Mouse (Mus musculus) bone marrow macrophage, adult 2 months (primary cell): Measurements from ENCODE around the gene Slc7a15. TPM values are rescaled to one million over a fixed set of nuclear protein-coding genes. Genes with fewer than 3 reads are reported as not detected.
"Not testable (repeated sequence)": the region's sequence is repeated elsewhere in the genome, so short reads cannot be mapped to it uniquely, and the experiment has no call there.

Experiments used
- H3K27ac ChIP-seq: 2 replicates; pipeline ENCODE4 v1.5.1; 2012; ENCODE audit warnings: low read depth, low read length; ENCODE audit not compliant: insufficient read depth
- H3K4me1 ChIP-seq: 2 replicates; pipeline ENCODE4 v1.6.1; 2012; ENCODE audit warnings: low read length; ENCODE audit not compliant: control insufficient read depth, insufficient read depth
- H3K4me3 ChIP-seq: 2 replicates; pipeline ENCODE4 v1.5.1; 2012; ENCODE audit warnings: mild to moderate bottlenecking, low read length, moderate library complexity; ENCODE audit not compliant: insufficient read depth
- CTCF ChIP-seq: IDR thresholded peaks from 2 replicates; pipeline ENCODE4 v1.5.1; 2012; ENCODE audit warnings: low read depth, mild to moderate bottlenecking, low read length, moderate library complexity
- POLR2A ChIP-seq: IDR thresholded peaks from 2 replicates; pipeline ENCODE4 v1.6.1; 2012; ENCODE audit warnings: mild to moderate bottlenecking, low read depth, low read length, borderline replicate concordance
- polyA plus RNA-seq: library from polyadenylated mRNA; stranded (reverse); fragments of >200 nt; gene quantifications from 2 replicates; pipeline ENCODE4 v1.2.4, GENCODE M21; 2012; ENCODE audit not compliant: missing spikeins, insufficient read depth, insufficient read length

The Slc7a15 gene
- polyA plus RNA-seq, 1 experiment: not detected

DNA sequence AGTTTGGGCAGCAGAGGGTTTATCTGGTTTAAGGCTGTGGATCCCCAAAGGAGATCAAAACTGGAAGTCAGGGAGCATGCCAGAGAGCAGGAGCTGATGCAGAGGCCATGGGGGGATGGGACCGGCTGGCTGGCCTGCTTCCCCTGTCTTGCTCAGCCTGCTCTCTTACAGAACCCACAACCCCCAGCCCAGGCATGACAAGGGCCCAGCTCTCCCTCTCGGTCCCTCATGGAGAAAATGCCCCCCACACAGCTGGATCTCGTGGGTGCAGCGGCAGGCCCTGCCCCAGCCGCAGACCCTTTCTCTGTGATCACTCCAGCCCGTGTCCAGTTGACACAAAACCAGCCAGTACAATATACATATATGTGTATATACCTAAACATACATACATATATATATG is 30.7 kb upstream of the Slc7a15 start:
- H3K27ac ChIP-seq: no peak overlapping the region
- no peak overlapping the region for H3K4me3 ChIP-seq
- H3K4me1 ChIP-seq: no peaks in the 10 kb centered on the region
- TF ChIP-seq POLR2A: no peak
- TF ChIP-seq CTCF: no peak

GRCm38 (mm10) chr12:8620678-8621018 is 21.8 kb upstream of the Slc7a15 start:
- Histone ChIP-seq H3K4me1 (no peaks in the 10 kb centered on the region), H3K4me3 (no peak overlapping the region), H3K27ac (no peak overlapping the region)
- TF ChIP-seq POLR2A: no peak
- TF ChIP-seq CTCF: no peak

- no peak overlapping the region for H3K27ac ChIP-seq
- no peak overlapping the region for H3K4me3 ChIP-seq
- no peak for TF ChIP-seq POLR2A
- TF ChIP-seq CTCF: no peak
- no peaks in the 10 kb centered on the region for H3K4me1 ChIP-seq
Measured at GRCm38 (mm10) chr12:8619827-8620677, 21.2 kb upstream of the Slc7a15 start.

DNA sequence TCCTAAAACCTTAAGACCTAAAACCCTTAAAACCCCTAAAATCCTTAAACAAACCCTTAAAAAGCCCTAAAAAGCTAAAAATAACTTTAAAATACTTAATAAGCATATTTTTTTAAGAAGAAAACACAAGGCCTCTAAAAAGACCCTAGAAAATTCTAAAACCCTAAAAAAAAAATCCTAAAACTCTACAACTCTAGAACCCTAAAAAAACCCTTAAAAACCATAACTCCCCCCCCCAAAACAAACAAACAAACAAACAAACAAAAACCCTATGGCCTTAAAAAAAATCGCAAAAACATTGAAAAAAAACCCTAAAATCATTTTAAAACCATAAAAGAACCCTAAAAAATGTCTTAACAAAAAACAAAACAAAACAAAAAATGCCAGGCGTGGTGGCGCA is 19.4 kb upstream of the Slc7a15 start:
- H3K4me3 ChIP-seq: no peak overlapping the region
- H3K4me1 ChIP-seq: no peaks in the 10 kb centered on the region
- TF ChIP-seq CTCF (no peak), POLR2A (no peak)
- H3K27ac ChIP-seq: no peak overlapping the region

DNA sequence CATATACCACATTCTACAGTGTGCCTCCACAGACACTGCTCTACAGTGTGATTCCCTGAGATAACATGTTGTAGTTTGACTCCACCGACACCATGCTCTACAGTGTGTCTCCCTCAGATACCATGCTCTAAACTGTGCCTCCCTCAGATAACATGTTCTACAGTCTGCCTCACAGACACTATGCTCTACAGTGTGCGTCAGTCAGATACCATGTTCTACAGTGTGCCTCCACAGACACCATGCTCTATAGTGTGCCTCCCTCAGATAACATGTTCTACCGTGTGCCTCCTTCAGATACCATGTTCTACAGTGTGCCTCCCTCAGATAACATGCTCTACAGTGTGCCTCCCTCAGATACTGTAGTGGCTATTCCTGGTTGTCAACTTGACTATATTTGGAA is 10.2 kb upstream of the Slc7a15 start:
- Histone ChIP-seq H3K4me1 (no peaks in the 10 kb centered on the region), H3K4me3 (no peak overlapping the region)

DNA sequence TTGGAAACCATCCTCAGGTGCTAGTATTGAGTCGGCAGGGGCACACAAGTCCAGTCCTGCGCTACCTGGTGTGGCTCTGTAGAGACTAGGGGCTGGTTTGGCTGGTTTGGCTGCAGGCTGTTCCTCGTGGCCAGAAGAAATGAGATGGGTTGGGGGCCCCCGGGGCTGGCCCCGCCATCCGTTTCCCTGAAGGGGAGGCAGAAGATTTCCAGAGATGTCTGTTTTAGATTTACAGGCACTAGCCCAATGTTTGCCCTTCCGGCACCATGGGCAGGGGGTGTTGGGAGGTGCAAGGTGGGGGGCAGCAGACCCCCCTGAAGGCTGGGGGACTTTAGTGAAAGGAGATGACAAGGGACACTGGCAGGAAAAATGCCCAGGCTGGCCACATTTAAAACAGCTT is 3.3 kb downstream of the Slc7a15 start:
- H3K27ac ChIP-seq: no peak overlapping the region
- H3K4me3 ChIP-seq: no peak overlapping the region
- TF ChIP-seq CTCF (no peak), POLR2A (no peak)
- no peaks in the 10 kb centered on the region for H3K4me1 ChIP-seq

More for the DNA sequence above, 10.2 kb upstream of the Slc7a15 start:
- no peak for TF ChIP-seq CTCF
- no peak for TF ChIP-seq POLR2A
- no peak overlapping the region for H3K27ac ChIP-seq

DNA sequence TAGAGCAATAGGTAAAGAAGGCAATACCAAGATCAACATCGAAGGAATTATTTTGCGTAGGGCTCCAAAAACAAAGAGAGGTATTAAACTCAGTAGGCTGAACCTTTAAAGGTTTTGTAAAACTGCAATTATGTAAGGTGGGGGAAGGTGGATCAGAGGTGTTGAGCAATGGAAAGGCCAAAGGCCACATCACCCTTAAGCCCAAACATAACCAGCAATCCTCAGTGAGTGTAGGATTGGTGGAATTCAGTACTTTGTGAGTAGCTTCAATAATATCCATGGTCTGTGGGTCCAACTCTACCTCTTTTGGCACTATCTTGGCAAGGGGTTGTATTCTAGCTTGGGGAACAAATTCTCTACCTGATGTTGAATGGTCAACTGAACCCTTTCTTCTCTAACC is 7.5 kb downstream of the Slc7a15 start:
- not testable (repeated sequence) for H3K4me3 ChIP-seq, H3K27ac ChIP-seq, H3K4me1 ChIP-seq

DNA sequence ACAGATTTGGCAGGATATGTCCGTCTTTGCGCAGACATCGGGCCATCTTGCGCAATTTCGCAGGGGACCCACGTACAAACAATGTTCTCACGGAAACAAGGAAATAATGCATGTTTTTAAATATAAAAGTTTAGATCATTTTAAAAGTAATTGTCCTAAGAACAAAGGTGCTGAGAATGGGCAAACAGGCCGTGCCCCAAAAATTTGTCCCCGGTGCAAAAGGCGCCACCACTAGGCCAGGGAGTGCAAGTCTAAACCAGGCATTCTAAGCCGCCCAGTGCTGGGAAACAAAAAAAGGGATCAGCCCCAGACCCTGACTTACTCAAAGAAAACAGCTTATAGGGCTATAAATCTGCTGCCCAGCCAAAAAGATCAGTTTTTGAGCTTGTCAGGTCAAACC is 25.5 kb downstream of the Slc7a15 start:
- H3K27ac ChIP-seq: no peak overlapping the region
- H3K4me1 ChIP-seq: 0 out of 2 replicates have a peak, but pooled peaks cover 2% of the 10 kb centered on the region
- peak overlapping the region; percentile 33; the same call in 1 of the 2 replicates for H3K4me3 ChIP-seq
- TF ChIP-seq CTCF (peak; percentile 14; the same call in 1 of the 2 replicates), POLR2A (no peak)

DNA sequence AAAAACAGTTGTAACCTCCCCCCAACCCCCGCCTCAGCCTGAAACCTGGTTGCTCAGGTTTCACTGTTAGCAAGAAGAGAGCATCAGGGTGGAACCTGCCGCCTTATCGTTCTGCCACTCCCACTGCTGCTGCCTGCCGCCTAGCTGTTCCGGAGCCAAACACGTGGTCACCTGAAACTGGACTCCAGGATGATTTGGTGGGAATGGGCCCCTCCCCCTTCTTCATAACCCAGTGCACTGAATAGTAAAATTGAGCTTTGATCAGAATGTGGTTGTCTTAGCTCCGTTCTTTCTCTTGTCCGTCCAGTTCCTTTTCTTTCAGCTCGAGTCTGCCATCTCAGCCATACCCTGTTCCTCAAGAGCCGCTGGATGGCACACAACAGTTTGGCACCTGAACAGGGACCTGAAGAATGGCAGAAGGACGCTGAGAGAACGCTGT is 26.9 kb downstream of the Slc7a15 start:
- H3K27ac ChIP-seq: not testable (repeated sequence)

GRCm38 (mm10) chr12:8571287-8571902 is 27.5 kb downstream of the Slc7a15 start:
- H3K27ac ChIP-seq, H3K4me1 ChIP-seq, H3K4me3 ChIP-seq: not testable (repeated sequence)

More for the DNA sequence above, 26.9 kb downstream of the Slc7a15 start:
- H3K4me3 ChIP-seq, H3K4me1 ChIP-seq: not testable (repeated sequence)

GRCm38 (mm10) chr12:8562213-8562612 is 36.7 kb downstream of the Slc7a15 start:
- H3K4me1 ChIP-seq, H3K4me3 ChIP-seq, H3K27ac ChIP-seq: not testable (repeated sequence)

DNA sequence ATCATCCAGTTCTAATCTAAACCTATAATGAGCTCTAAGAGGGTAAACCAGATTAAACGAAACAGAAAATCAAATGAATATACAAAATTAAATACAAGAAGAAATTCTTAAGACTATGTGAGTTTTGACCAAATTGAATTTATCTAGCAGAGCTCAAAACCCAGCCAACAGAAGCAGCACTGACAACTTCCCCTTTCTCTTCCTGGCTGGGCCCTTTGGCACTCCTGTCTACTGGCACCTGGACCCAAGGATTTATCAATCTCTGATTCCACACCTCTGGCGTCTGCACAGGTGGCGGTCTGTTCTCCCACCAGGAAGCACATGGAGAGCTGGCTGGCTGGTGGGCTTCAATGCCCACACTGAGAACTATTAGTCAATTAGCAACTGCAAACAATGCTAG is 39.0 kb downstream of the Slc7a15 start:
- not testable (repeated sequence) for H3K27ac ChIP-seq, H3K4me1 ChIP-seq

More for the DNA sequence above, 39.0 kb downstream of the Slc7a15 start:
- not testable (repeated sequence) for H3K4me3 ChIP-seq
